Mouse (Mus musculus): ENCODE data around the gene Angel1. TPM values are rescaled to one million over a fixed set of nuclear protein-coding genes. Genes with fewer than 3 reads are reported as not detected.

The Angel1 gene
- total RNA-seq, 4 experiments from 2014 or later = 3.4 to 6.3 (median 4.8) TPM

DNA sequence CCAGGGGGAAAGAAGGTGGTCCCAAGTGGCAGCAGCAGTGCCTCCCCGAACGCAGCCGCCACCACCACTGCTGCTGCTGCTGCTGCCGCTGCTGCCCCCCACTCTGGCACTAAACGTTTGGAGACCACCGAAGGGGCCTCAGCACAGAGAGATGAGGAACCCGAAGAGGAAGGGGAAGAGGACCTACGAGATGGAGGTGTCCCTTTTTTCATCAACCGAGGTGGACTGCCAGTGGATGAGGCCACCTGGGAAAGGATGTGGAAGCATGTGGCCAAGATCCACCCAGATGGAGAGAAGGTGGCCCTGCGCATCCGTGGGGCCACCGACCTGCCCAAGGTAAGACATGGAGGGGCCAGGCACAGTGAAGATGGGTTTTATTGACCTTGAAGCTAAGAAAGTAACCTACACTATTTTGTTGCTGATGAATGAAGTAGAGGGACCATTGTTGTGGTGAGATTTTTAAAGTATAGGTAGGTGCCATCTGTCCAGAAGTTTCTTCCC is 46.2 kb downstream of the Angel1 start:
- no peak for DNase-seq (ENCODE audit: low spot score in 2 of 2)

GRCm38 (mm10) chr12:86679546-86679930 is 46.7 kb downstream of the Angel1 start:
- DNase-seq (ENCODE audit: low spot score in 2 of 2) = no peak

DNA sequence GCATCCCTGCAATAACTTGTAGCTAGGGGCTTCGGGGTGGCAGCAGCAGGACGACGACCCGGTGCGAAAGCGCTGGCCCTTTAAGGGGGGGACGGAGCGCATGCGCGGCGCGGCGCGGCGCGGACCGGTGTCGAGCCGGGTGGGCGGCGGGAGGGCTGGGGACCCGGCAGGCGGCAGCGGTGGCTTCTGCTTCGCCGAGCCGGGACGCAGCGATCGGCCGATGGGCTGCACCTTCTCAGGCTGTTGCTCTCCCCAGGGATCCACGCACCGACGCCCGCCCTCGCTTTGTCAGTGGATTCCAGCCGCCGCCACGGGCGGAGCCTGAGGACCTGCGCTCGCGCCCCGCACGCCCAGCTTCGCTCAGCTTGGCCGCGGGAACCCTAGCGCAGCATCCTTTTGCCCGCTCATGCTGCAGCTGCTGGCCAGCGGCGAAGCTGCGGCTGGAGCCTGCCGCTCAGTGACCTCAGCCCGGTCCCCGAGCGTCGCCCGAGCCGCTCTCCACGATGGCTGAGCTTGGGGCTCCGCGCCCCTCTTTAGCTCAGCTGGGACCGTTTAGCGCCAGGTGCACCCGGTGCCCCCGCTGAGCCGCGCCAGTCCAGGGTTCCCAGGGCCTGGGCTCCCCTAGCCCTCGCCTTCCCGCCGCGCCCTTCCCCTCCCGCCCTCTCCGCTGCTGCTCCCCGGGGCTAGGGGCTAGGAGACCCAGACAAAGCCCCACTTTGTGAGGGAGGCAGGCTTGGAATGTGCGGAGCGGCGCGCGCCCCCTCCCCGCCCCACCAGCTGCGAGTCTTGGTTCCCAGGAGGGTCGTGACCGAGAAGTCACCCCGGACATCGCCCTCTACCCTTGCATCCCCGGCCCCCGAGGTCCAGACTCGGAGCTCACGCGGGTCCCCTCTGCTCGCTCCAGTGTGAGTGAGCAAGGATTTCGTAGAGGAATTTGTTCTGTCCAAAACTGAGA is 47.4 kb downstream of the Angel1 start, which contains the start of gene Vash1:
Gene Vash1, plus strand, starts transcription at position 110 of the 955 bp plus-strand sequence.
- DNase-seq (ENCODE audit: low spot score in 2 of 2) = peak; percentile 24 to 33

DNA sequence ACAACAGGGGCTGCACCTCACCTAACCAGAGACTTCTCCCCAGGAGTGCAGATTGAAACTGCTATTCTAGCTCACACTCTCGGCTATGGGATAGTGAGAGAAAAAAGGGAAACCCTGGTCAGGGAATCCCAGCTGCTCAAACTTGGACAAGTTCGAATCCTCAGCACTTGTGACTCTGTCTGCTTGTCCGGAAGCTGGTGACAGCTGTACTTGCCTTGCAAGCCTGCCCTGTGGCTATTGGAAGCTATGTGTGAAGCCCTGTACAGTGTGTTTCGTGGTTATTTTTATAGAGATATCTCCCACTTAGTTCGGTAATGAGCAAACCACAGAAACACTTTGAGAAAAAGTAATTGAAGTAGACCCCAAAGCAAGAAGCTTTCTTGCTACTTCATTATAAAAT is 53.8 kb downstream of the Angel1 start:
- no peak for DNase-seq (ENCODE audit: low spot score in 2 of 2)

DNA sequence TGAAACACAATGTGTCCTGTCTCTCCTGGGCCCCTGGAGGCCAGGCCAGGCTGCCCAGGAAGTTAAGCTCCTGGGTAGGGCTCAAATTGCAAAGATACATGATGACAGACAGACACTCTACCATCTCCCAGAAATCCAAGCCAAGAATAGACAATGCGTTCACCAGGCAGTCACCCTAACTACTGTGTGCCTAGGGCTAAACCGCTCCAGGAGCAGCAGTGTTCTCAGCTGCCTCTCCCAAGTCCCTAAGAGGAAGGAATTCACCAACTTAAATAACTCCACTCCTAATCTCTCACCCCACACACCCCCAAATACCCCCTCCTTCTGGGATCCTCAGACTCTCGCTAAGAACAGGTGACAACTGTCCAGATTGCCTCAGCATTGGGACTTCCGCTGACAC is 54.2 kb downstream of the Angel1 start:
- DNase-seq (ENCODE audit: low spot score in 2 of 2) = no peak

DNA sequence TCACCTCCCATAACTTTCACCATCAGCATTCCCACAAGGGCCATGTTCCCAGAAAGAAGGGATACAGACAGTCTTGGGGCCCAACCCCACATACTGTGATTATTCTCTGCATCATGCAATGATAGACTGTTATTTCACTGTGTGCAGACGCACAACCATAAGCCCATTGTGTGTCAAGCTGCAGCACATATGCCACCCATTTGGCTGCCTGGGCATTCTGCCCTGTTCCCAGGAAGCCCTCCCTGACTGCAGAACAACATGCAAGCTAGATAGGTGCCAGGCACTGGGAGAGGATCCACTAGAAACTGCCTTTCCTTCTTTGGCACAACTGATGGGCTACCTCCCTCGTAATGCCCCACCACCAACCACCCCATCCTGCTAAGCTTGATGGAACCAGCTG is 57.9 kb downstream of the Angel1 start:
- no peak for DNase-seq (ENCODE audit: low spot score in 2 of 2)

DNA sequence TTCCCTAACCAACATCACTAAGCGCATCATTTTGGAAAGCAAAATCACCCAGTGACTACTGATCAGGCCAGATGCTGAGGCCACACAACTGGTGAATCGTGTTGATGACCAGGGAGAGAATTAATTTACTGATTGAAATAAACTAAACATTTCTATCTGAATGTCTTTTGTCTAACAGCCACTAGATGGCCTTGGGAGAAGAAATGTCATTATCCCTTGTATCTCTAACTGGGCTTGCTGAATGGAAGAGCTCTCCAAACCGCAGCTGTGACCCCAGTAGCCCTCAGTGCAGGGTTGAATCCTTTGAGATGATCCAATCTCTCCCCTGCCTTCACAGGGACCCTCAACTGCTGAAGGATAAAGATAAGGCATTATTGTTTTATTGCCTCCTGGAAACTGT is 60.6 kb downstream of the Angel1 start:
- no peak for DNase-seq (ENCODE audit: low spot score in 2 of 2)

DNA sequence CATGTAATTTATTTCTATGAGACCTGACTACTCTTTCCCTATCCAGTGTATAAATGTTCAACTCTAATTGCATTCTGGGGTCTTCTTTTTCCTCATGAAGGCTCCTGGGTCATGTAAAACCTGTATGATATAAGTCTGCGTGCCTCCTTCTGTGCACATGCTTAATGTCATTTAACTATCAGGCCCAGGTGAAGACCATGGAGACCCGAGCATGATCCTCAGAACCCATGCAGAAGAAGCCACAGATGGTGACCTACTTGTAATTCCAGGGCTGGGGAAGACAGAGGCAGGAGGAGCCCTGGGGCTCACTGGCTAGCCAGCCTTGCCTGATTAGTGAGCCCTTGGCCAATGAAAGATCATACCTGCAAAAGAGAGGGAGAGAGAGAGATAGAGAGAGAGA is 65.8 kb downstream of the Angel1 start:
- DNase-seq (ENCODE audit: low spot score in 2 of 2) = no peak

GRCm38 (mm10) chr12:86659447-86659968 is 66.8 kb downstream of the Angel1 start:
- DNase-seq (ENCODE audit: low spot score in 2 of 2) = no peak

DNA sequence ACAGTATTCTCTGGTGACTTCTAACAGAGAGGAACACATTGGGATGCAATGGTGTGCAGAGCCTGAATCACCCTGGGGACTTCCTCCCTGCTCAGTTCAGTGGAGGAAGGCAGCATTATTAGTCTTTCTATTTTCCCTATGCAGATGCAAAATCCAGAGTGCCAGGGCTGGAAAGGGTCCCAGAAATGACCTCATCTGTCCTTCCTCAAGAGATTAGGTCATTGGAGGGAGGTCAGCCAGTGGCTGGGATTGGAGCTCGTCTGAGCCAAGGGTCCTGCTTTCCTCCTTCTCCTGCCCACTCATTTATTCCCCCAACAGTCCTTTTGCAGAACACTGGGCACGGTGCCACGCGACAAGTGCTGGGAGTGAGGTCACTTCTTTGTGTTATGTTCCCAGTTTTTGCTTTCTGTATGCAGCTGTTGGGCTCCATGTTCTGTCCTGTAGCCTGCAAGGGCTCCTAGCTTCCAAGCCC is 73.7 kb downstream of the Angel1 start:
- DNase-seq (ENCODE audit: low spot score in 2 of 2) = peak; percentile 79 to 84

DNA sequence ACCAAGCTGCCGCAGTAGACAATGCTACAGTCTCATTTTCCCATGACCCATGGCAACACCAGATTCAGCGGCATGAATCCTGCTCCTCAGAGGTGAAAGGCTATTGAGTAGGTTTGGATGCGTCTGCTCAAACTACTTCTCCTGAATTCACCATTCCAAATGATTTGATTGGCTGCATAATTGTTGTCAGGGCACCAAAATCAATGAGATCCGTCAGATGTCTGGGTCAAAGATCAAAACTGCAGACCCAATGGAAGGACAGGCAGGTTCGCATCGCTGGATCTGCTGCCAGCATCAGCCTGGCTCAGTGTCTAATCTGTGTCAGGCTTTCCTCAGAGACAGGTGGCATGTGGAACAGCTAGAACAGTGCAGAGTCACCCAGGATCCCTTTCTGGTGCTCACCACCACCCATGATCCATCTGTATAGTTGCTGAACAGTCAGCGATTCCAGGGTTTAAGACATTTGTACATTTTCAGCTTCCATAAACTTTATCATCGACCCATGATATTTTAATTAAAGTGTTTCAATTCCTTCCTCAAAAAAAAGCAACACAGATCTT is 74.9 kb downstream of the Angel1 start:
- DNase-seq (ENCODE audit: low spot score in 2 of 2) = no peak

Other genes with a start within 250 kb of the Angel1 start
- gene Vash1, start 47.8 kb downstream of the Angel1 start, total RNA-seq (2022) = 1 to 10 TPM; 2.0 to 3.6 (median 3.1) TPM
- not detected for gene Lrrc74a, start 7.9 kb upstream of the Angel1 start, total RNA-seq (2022)
- gene Irf2bpl, start 158.3 kb upstream of the Angel1 start, total RNA-seq (2022) = 10 to 100 TPM; 21.3 to 27.0 (median 22.9) TPM
- 10 to 100 TPM; 34.5 to 38.7 (median 37.1) TPM for gene Cipc, start 220.6 kb upstream of the Angel1 start, total RNA-seq (2022)